Mouse (Mus musculus): ENCODE measurements around the gene Tenm2.

- TF ChIP-seq CTCF (IDR thresholded peaks at IDR 0.05; ENCODE audit: low read depth) (no peak), EP300 (IDR thresholded peaks at IDR 0.05; ENCODE audit: low read depth) (no peak)
These were observed 989.6 kb downstream of the Tenm2 start for GRCm38 (mm10) chr11:36246152-36246551.
